Mouse (Mus musculus): ENCODE results near the gene Dpf3.
A peak's percentile ranks its signal among the peaks of the same experiment; 100 is the strongest.

Dpf3 gene

GRCm38 (mm10) chr12:83208841-83209240 lies 278.7 kb downstream of the Dpf3 start:
- DNase-seq, result no peak

- DNase-seq, result no peak
Observed at GRCm38 (mm10) chr12:83208011-83208410, 279.5 kb downstream of the Dpf3 start.

GRCm38 (mm10) chr12:83207481-83207880 lies 280.0 kb downstream of the Dpf3 start:
- no peak for DNase-seq

- no peak for DNase-seq
Observed at GRCm38 (mm10) chr12:83206866-83207265, 280.6 kb downstream of the Dpf3 start.

- no peak for DNase-seq
Observed at GRCm38 (mm10) chr12:83204361-83204760, 283.2 kb downstream of the Dpf3 start.

GRCm38 (mm10) chr12:83201674-83202073 lies 285.8 kb downstream of the Dpf3 start:
- no peak for DNase-seq

DNA sequence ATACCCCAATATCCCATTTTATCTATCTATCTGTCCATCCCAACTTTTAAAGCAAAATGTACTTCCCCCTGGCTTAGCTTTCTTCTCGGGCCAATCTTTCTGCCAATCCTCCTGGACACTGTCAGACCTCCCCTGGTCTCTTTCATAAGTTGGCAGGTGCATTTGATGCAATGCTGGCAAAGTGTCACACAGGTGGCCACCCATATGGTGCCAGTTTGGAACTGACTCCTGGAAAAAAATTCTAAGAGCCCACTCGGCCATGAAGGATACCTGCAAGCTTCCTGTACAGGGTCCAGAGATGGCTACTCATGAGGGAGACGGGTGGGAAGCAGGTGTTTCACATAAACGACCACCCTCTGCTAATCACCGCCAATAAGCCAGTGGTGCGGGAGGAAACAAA lies 307.0 kb downstream of the Dpf3 start:
- no peak for DNase-seq

- no peak for DNase-seq
Observed at GRCm38 (mm10) chr12:83179860-83180259, 307.7 kb downstream of the Dpf3 start.

- DNase-seq, result no peak
Observed at GRCm38 (mm10) chr12:83178770-83179169, 308.7 kb downstream of the Dpf3 start.

DNA sequence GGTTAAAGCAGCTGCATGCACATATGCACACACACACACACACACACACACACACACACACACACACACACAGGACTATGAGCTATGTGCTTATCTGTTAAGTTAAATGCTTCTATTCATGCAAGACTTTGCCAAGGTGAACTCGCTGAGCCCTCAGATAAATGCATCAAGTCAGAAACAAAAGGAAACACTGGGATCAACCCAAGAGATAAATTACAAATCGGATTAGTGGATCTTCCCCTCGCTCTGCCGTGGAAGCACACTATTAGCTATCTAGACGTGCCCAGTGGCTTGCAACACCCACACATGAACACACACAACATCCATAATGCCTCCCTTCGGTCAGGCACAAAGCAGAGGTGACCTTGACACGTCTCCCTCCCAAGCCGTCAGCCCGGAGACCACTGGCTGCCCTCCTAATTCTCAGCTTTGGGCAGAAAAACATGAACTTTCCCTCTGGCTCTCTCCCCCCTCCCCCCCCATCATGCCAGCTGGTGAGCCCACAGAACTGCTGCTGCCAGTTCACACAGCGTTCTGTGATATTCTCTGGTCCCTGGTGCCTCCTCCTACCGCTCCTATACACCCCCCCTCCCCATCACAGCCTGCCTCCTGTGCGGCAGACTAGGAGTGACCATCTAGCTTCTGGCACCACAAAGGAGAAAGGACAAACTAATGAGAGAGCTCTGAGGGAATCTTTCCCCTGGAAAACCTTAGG lies 317.9 kb downstream of the Dpf3 start:
- peak; percentile 57 for DNase-seq

- no peak for DNase-seq
Observed at GRCm38 (mm10) chr12:83168310-83168709, 319.2 kb downstream of the Dpf3 start.

GRCm38 (mm10) chr12:83165058-83165457 lies 322.5 kb downstream of the Dpf3 start:
- DNase-seq, result no peak

All from right cerebral cortex, postnatal 25 days (tissue).